Mouse (Mus musculus) cerebellum, adult 2 months (tissue): ENCODE measurements around the gene Nudt2.

ENCODE experiments used
- CTCF ChIP-seq: fragments of 200-500 bp; IDR thresholded peaks from 2 replicates; pipeline ENCODE4 v1.5.1; 2011; ENCODE audit warnings: low read depth, mild to moderate bottlenecking, control low read depth, low read length, moderate library complexity, borderline replicate concordance; ENCODE audit not compliant: insufficient read depth
- POLR2A ChIP-seq: fragments of 200-500 bp; IDR thresholded peaks from 2 replicates; pipeline ENCODE4 v1.6.1; 2011; ENCODE audit warnings: low read length, control low read depth, borderline replicate concordance; ENCODE audit not compliant: insufficient read depth

DNA sequence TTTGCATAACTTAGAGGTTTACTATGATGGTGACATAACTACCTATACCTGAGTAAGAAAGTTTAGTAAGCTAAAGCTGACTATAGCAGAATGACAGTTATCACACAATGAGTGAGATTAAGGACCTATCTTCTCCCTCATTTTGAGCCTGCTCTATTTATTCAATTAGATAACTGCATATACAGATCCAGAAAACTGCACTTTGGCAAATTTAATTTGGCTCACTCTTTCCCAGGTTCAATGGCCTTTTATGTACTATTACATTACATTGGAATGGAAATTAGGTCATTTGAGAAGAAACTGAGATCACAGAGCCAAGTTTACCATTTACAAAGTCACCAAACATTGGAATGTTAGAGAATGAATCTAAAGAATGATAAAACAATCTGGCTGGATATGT is 48.0 kb upstream of the Nudt2 start:
- TF ChIP-seq POLR2A (no peak), CTCF (no peak)
